Mouse (Mus musculus): ENCODE data around the gene 1700020L24Rik. TPM values are rescaled to one million over a fixed set of nuclear protein-coding genes. Genes with fewer than 3 reads are reported as not detected.

1700020L24Rik gene
- not detected for total RNA-seq (2021)
- long read RNA-seq: 0 reads

- DNase-seq (ENCODE audit: low spot score in 2 of 2): no peak
These were observed at the start of gene 1700020L24Rik for GRCm38 (mm10) chr11:83437377-83437776. Gene 1700020L24Rik (plus strand): TSS chr11:83437677.

- no peak for DNase-seq (ENCODE audit: low spot score in 2 of 2)
These were observed 44.4 kb upstream of the 1700020L24Rik start for GRCm38 (mm10) chr11:83393062-83393461.

- no peak for DNase-seq (ENCODE audit: low spot score in 2 of 2)
These were observed 42.6 kb upstream of the 1700020L24Rik start for GRCm38 (mm10) chr11:83394802-83395439.

GRCm38 (mm10) chr11:83397626-83398025 lies 39.9 kb upstream of the 1700020L24Rik start:
- DNase-seq (ENCODE audit: low spot score in 2 of 2): no peak

- DNase-seq (ENCODE audit: low spot score in 2 of 2): no peak
These were observed 38.8 kb upstream of the 1700020L24Rik start for GRCm38 (mm10) chr11:83398724-83399123.

GRCm38 (mm10) chr11:83403787-83404186 lies 33.7 kb upstream of the 1700020L24Rik start:
- no peak for DNase-seq (ENCODE audit: low spot score in 2 of 2)

GRCm38 (mm10) chr11:83406391-83406790 lies 31.1 kb upstream of the 1700020L24Rik start:
- no peak for DNase-seq (ENCODE audit: low spot score in 2 of 2)

- no peak for DNase-seq (ENCODE audit: low spot score in 2 of 2)
These were observed 29.2 kb upstream of the 1700020L24Rik start for GRCm38 (mm10) chr11:83408242-83408641.

- peak; percentile 53 to 67 for DNase-seq (ENCODE audit: low spot score in 2 of 2)
These were observed 28.3 kb upstream of the 1700020L24Rik start, which contains the start of gene Rasl10b for GRCm38 (mm10) chr11:83409087-83409754. Gene Rasl10b (plus strand): TSS chr11:83409137.

GRCm38 (mm10) chr11:83409792-83410291 lies 27.6 kb upstream of the 1700020L24Rik start:
- DNase-seq (ENCODE audit: low spot score in 2 of 2): peak in 1 of 2 experiments; percentile 46

GRCm38 (mm10) chr11:83410510-83410909 lies 27.0 kb upstream of the 1700020L24Rik start:
- no peak for DNase-seq (ENCODE audit: low spot score in 2 of 2)

- peak in 1 of 2 experiments; percentile 61 for DNase-seq (ENCODE audit: low spot score in 2 of 2)
These were observed 20.4 kb upstream of the 1700020L24Rik start for GRCm38 (mm10) chr11:83417080-83417479.

- DNase-seq (ENCODE audit: low spot score in 2 of 2): no peak
These were observed 19.8 kb upstream of the 1700020L24Rik start for GRCm38 (mm10) chr11:83417708-83418107.

GRCm38 (mm10) chr11:83418566-83418965 lies 18.9 kb upstream of the 1700020L24Rik start:
- DNase-seq (ENCODE audit: low spot score in 2 of 2): peak; percentile 59 to 68

GRCm38 (mm10) chr11:83420338-83420737 lies 17.1 kb upstream of the 1700020L24Rik start:
- DNase-seq (ENCODE audit: low spot score in 2 of 2): peak in 1 of 2 experiments; percentile 58

GRCm38 (mm10) chr11:83421305-83421704 lies 16.2 kb upstream of the 1700020L24Rik start:
- peak; percentile 56 to 61 for DNase-seq (ENCODE audit: low spot score in 2 of 2)

GRCm38 (mm10) chr11:83424681-83425080 lies 12.8 kb upstream of the 1700020L24Rik start:
- DNase-seq (ENCODE audit: low spot score in 2 of 2): peak; percentile 85 to 87

- no peak for DNase-seq (ENCODE audit: low spot score in 2 of 2)
These were observed 10.5 kb upstream of the 1700020L24Rik start for GRCm38 (mm10) chr11:83426964-83427363.

GRCm38 (mm10) chr11:83429355-83429754 lies 8.1 kb upstream of the 1700020L24Rik start, which contains the start of gene Gas2l2:
Gene Gas2l2 (minus strand): TSS chr11:83429455.
- DNase-seq (ENCODE audit: low spot score in 2 of 2): no peak

GRCm38 (mm10) chr11:83432533-83432932 lies 4.9 kb upstream of the 1700020L24Rik start:
- no peak for DNase-seq (ENCODE audit: low spot score in 2 of 2)

GRCm38 (mm10) chr11:83439426-83440060 lies 2.1 kb downstream of the 1700020L24Rik start:
- DNase-seq (ENCODE audit: low spot score in 2 of 2): no peak
